Mouse (Mus musculus) forebrain, embryonic 12.5 days (tissue): Measurements from ENCODE around the gene G0s2. TPM values are rescaled to one million over a fixed set of nuclear protein-coding genes. Genes with fewer than 3 reads are reported as not detected.
"Not testable (repeated sequence)": the region's sequence is repeated elsewhere in the genome, so short reads cannot be mapped to it uniquely, and the experiment has no call there.

Experiments
- ATAC-seq: fragments of 200-750 bp; cut with Nextera tagmentation; 2 replicates; pipeline ENCODE4 v1.8.0; 2017; ENCODE audit warnings: moderate TSS enrichment; ENCODE audit not compliant: low FRiP score
- H3K27ac ChIP-seq: fragments of 300-500 bp; sonication (generic); 2 replicates; pipeline ENCODE4 v1.5.1; 2016; ENCODE audit warnings: mild to moderate bottlenecking
- H3K27me3 ChIP-seq: fragments of 300-500 bp; sonication (generic); 2 replicates; pipeline ENCODE4 v1.6.1; 2016; ENCODE audit warnings: mild to moderate bottlenecking
- H3K36me3 ChIP-seq: fragments of 300-500 bp; sonication (generic); replicated peaks from 2 replicates; pipeline ENCODE4 v1.6.1; 2016; ENCODE audit warnings: mild to moderate bottlenecking
- H3K4me1 ChIP-seq: fragments of 300-500 bp; sonication (generic); 2 replicates; pipeline ENCODE4 v1.6.1; 2016
- H3K4me2 ChIP-seq: fragments of 300-500 bp; sonication (generic); 2 replicates; pipeline ENCODE4 v1.6.1; 2016; ENCODE audit warnings: mild to moderate bottlenecking, moderate library complexity
- H3K4me3 ChIP-seq: fragments of 300-500 bp; sonication (generic); replicated peaks from 2 replicates; pipeline ENCODE4 v1.5.1; 2016; ENCODE audit warnings: mild to moderate bottlenecking
- H3K9ac ChIP-seq: fragments of 300-500 bp; sonication (generic); 2 replicates; pipeline ENCODE4 v1.6.1; 2016; ENCODE audit warnings: mild to moderate bottlenecking
- H3K9me3 ChIP-seq: fragments of 300-500 bp; sonication (generic); 2 replicates; pipeline ENCODE4 v1.6.1; 2016
- WGBS: fragments of 180-500 bp; shearing (Covaris S2); methylation state at CpG from one replicate; pipeline ENCODE4 v1.1.7; 2016; 5-methylcytosine and 5-hydroxymethylcytosine counted together
- polyA plus RNA-seq: library from polyadenylated mRNA; unstranded; fragments of >200 nt; fragmentation: Nextera tagmentation; extraction: Ambion mirVana; gene quantifications from 2 replicates; pipeline ENCODE4 v1.2.1, GENCODE M21; 2016

Gene G0s2
- polyA plus RNA-seq, 1 experiment from 2014 or later: 6.9 TPM

GRCm38 (mm10) chr1:193261897-193262548, 11.0 kb downstream of the G0s2 start:
- ATAC-seq: no peak
- H3K4me2 ChIP-seq: no peak overlapping the region
- WGBS: 80% methylated on average over 7 of the region's 7 CpGs
- no peaks in the 10 kb centered on the region for H3K9me3 ChIP-seq
- H3K36me3 ChIP-seq: no peaks in the 10 kb centered on the region
- H3K4me1 ChIP-seq: no peaks in the 10 kb centered on the region
- no peak overlapping the region for H3K27ac ChIP-seq
- no peak overlapping the region for H3K9ac ChIP-seq
- H3K4me3 ChIP-seq: no peak overlapping the region
- H3K27me3 ChIP-seq: no peaks in the 10 kb centered on the region

GRCm38 (mm10) chr1:193259559-193259958, 13.5 kb downstream of the G0s2 start:
- Histone ChIP-seq H3K27ac (no peak overlapping the region), H3K4me1 (no peaks in the 10 kb centered on the region), H3K36me3 (no peaks in the 10 kb centered on the region), H3K4me2 (no peak overlapping the region), H3K9ac (no peak overlapping the region), H3K4me3 (no peak overlapping the region), H3K9me3 (no peaks in the 10 kb centered on the region), H3K27me3 (no peaks in the 10 kb centered on the region)
- ATAC-seq: no peak
- WGBS: 91% methylated on average over 9 of the region's 9 CpGs

GRCm38 (mm10) chr1:193256621-193257098, 16.4 kb downstream of the G0s2 start:
- H3K27ac ChIP-seq: no peak overlapping the region
- H3K4me3 ChIP-seq: no peak overlapping the region
- ATAC-seq: no peak
- WGBS: 76% methylated on average over 5 of the region's 5 CpGs
- no peak overlapping the region for H3K9ac ChIP-seq
- H3K4me1 ChIP-seq: no peaks in the 10 kb centered on the region
- no peaks in the 10 kb centered on the region for H3K27me3 ChIP-seq
- H3K4me2 ChIP-seq: no peak overlapping the region
- no peaks in the 10 kb centered on the region for H3K36me3 ChIP-seq
- H3K9me3 ChIP-seq: no peaks in the 10 kb centered on the region

GRCm38 (mm10) chr1:193256289-193256577, 16.8 kb downstream of the G0s2 start:
- Histone ChIP-seq H3K9ac (no peak overlapping the region), H3K4me3 (no peak overlapping the region)
- ATAC-seq: 0 out of 2 replicates have a peak, but pooled peaks have one; percentile 46

GRCm38 (mm10) chr1:193255488-193256288, 17.3 kb downstream of the G0s2 start:
- Histone ChIP-seq H3K9me3 (no peaks in the 10 kb centered on the region), H3K27me3 (no peaks in the 10 kb centered on the region), H3K4me3 (no peak overlapping the region), H3K4me2 (no peak overlapping the region), H3K4me1 (no peaks in the 10 kb centered on the region), H3K36me3 (no peaks in the 10 kb centered on the region), H3K27ac (no peak overlapping the region), H3K9ac (no peak overlapping the region)
- 28% methylated on average over 3 of the region's 3 CpGs for WGBS
- peak; percentile 36; the same call in 1 of the 2 replicates for ATAC-seq

More at GRCm38 (mm10) chr1:193256289-193256577, 16.8 kb downstream of the G0s2 start:
- Histone ChIP-seq H3K4me2 (no peak overlapping the region), H3K9me3 (no peaks in the 10 kb centered on the region), H3K27me3 (no peaks in the 10 kb centered on the region), H3K36me3 (no peaks in the 10 kb centered on the region), H3K4me1 (no peaks in the 10 kb centered on the region), H3K27ac (no peak overlapping the region)

- H3K4me1 ChIP-seq: no peaks in the 10 kb centered on the region
- no peak overlapping the region for H3K4me3 ChIP-seq
- no peak for ATAC-seq
- no peaks in the 10 kb centered on the region for H3K9me3 ChIP-seq
- H3K27me3 ChIP-seq: no peaks in the 10 kb centered on the region
- no peaks in the 10 kb centered on the region for H3K36me3 ChIP-seq
- 81% methylated on average over 8 of the region's 8 CpGs for WGBS
- H3K4me2 ChIP-seq: no peak overlapping the region
- no peak overlapping the region for H3K9ac ChIP-seq
- no peak overlapping the region for H3K27ac ChIP-seq
These were observed 18.0 kb downstream of the G0s2 start for GRCm38 (mm10) chr1:193255032-193255431.

DNA sequence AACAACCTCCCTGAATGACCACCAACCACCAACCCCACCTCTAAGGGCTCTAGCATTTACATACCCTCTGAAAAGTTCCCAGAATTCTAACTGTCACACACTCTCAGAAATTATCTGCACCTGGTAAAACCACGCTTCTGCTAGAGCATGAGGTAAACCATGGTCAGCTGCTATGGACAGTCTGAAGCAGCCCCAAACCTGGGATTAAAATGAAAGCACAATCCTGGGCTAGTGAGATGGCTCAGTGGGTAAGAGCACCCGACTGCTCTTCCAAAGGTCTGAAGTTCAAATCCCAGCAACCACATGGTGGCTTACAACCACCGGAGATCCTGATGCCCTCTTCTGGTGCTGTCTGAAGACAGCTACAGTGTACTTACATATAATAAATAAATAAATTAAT, 19.1 kb downstream of the G0s2 start:
- H3K27me3 ChIP-seq, H3K27ac ChIP-seq, H3K4me3 ChIP-seq, H3K4me1 ChIP-seq, ATAC-seq, H3K9me3 ChIP-seq, H3K9ac ChIP-seq, H3K36me3 ChIP-seq, H3K4me2 ChIP-seq: not testable (repeated sequence)
- WGBS: 82% methylated on average over 3 of the region's 3 CpGs

GRCm38 (mm10) chr1:193252616-193253015, 20.4 kb downstream of the G0s2 start:
- Histone ChIP-seq H3K9ac (no peak overlapping the region), H3K9me3 (no peaks in the 10 kb centered on the region), H3K4me3 (no peak overlapping the region), H3K4me1 (no peaks in the 10 kb centered on the region), H3K36me3 (no peaks in the 10 kb centered on the region), H3K27ac (no peak overlapping the region), H3K4me2 (no peak overlapping the region), H3K27me3 (no peaks in the 10 kb centered on the region)
- WGBS: 71% methylated on average over 5 of the region's 5 CpGs
- no peak for ATAC-seq

DNA sequence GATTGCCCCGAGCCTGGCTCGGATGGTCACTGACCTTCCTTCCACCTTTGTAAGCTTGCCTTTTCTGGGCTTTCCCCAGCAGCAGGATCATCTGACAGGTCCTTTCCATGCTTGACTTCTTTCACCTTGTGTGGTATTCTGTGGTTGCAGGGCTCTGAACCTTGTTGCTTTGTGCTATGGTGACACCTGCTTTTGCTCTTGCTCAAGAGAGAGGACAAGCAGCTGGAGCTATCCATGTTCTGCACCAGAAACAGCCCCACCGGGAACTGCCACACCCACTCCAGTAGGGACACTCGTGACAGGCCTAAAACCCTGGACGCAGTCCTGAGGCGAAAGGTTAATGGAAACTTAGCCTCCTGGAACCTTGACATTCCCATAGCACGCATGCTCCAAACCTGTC, 21.6 kb downstream of the G0s2 start:
- 86% methylated on average over 7 of the region's 7 CpGs for WGBS
- H3K4me1 ChIP-seq: no peaks in the 10 kb centered on the region
- H3K4me3 ChIP-seq: no peak overlapping the region
- H3K4me2 ChIP-seq: no peak overlapping the region
- no peaks in the 10 kb centered on the region for H3K27me3 ChIP-seq
- no peak overlapping the region for H3K9ac ChIP-seq
- no peak overlapping the region for H3K27ac ChIP-seq
- no peaks in the 10 kb centered on the region for H3K9me3 ChIP-seq
- no peak for ATAC-seq
- no peaks in the 10 kb centered on the region for H3K36me3 ChIP-seq

GRCm38 (mm10) chr1:193250026-193250425, 23.0 kb downstream of the G0s2 start:
- no peaks in the 10 kb centered on the region for H3K9me3 ChIP-seq
- no peak overlapping the region for H3K4me2 ChIP-seq
- no peak overlapping the region for H3K27ac ChIP-seq
- 86% methylated on average over 2 of the region's 2 CpGs for WGBS
- ATAC-seq: no peak
- H3K4me3 ChIP-seq: no peak overlapping the region
- H3K9ac ChIP-seq: no peak overlapping the region
- no peaks in the 10 kb centered on the region for H3K27me3 ChIP-seq
- H3K36me3 ChIP-seq: no peaks in the 10 kb centered on the region
- H3K4me1 ChIP-seq: no peaks in the 10 kb centered on the region

- Histone ChIP-seq H3K4me2 (no peak overlapping the region), H3K27me3 (no peaks in the 10 kb centered on the region), H3K4me1 (no peaks in the 10 kb centered on the region), H3K9ac (no peak overlapping the region), H3K9me3 (no peaks in the 10 kb centered on the region), H3K36me3 (no peaks in the 10 kb centered on the region), H3K27ac (no peak overlapping the region), H3K4me3 (no peak overlapping the region)
- ATAC-seq: no peak
- WGBS: 86% methylated on average over 6 of the region's 6 CpGs
These were observed 28.8 kb downstream of the G0s2 start for GRCm38 (mm10) chr1:193244235-193244634.

DNA sequence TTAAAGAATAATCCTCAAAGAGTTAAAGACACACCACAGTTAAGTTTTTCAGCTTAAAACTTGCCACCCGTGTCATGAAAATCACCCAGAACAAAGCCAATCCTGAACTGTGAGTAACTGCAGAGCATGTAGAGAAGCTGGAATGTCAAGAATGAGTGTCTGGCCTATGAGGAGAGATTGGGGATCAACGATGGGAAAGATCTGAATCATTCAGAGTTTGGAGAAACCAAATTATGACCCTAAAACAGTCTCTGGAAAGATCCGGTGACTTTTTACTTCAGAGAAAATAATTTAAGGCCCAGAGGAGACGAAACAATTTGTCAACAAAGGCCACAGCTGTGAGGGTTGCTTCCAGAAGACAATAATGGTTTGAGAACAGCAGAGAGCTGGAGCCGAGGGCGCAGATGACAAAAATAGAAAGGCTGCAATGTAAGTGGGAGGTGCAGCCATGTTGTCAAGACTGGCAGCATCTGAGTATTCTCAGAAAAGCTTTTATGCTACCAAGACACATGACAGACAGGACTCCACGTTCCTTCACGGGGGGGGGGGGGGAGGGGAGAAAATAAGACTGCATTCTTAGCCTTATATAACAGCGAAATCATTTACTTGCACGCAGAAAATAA, 29.3 kb downstream of the G0s2 start:
- Histone ChIP-seq H3K9ac (no peak overlapping the region), H3K27me3 (no peaks in the 10 kb centered on the region), H3K36me3 (no peaks in the 10 kb centered on the region), H3K9me3 (no peaks in the 10 kb centered on the region), H3K4me2 (no peak overlapping the region), H3K27ac (no peak overlapping the region), H3K4me3 (no peak overlapping the region), H3K4me1 (no peaks in the 10 kb centered on the region)
- WGBS: 66% methylated on average over 10 of the region's 10 CpGs
- ATAC-seq: no peak
